Mouse (Mus musculus) erythroblast, embryonic 14.5 days (primary cell): ENCODE data around the gene Mis18bp1.
"Not testable (repeated sequence)": the region's sequence is repeated elsewhere in the genome, so short reads cannot be mapped to it uniquely, and the experiment has no call there.

ENCODE experiments used
- GATA1 ChIP-seq: IDR thresholded peaks from 2 replicates; pipeline ENCODE4 v1.6.1; 2012; ENCODE audit warnings: low read length, inconsistent platforms, mixed read lengths
- TAL1 ChIP-seq: IDR thresholded peaks from 3 replicates; pipeline ENCODE4 v1.6.1; 2012; ENCODE audit warnings: low read length, inconsistent platforms, mixed read lengths

GRCm38 (mm10) chr12:65172959-65173358, 555 bp upstream of the Mis18bp1 start:
- TF ChIP-seq GATA1, TAL1: not testable (repeated sequence)
